Mouse (Mus musculus) MEL-GATA-1-ER (cell line): ENCODE measurements around the gene Fbxo8.

Experiments used
- DNase-seq: peaks from one replicate; pipeline ENCODE4 v3.0.0-alpha.2; 2012; ENCODE audit warnings: low read depth; ENCODE audit errors: extremely low read depth

Gene Fbxo8

DNA sequence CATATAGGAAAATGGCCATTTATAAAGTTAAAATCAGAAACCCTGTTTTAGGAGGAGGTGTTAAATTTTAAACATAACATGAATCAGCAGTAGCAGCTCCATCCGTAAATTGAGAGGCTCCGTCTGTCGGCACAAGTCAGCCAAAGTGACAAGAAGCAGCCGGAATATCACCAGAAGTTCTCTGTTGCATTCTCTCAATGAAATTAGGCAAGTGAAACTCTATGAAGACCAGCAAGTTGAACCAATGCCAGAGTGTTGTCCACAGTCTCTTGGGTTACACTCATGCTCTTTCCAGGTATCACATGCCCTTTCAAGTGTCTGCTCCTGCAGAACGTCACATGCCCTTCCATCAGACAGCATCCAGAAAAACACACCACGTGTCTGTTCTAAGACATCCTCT is 60.8 kb downstream of the Fbxo8 start:
- DNase-seq: no peak

DNA sequence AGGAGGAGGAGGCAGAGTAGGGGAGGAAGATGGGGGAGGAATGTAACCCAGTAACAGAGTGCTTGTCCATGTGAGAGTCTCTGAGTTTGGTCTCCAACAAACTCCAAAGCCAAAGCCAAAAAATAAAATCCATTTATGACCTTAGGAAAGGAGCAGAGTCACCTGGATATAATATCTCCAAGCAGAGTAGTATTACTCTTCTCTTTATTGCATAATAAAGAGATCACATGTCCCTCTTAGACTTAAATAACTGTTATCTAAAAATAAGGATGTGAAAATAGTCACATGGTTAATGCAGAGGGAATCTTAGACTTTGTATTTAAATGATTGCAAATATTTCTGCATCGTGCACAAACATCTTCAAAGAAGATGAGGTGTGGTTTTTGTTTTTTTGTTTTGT is 63.3 kb downstream of the Fbxo8 start:
- DNase-seq: no peak

DNA sequence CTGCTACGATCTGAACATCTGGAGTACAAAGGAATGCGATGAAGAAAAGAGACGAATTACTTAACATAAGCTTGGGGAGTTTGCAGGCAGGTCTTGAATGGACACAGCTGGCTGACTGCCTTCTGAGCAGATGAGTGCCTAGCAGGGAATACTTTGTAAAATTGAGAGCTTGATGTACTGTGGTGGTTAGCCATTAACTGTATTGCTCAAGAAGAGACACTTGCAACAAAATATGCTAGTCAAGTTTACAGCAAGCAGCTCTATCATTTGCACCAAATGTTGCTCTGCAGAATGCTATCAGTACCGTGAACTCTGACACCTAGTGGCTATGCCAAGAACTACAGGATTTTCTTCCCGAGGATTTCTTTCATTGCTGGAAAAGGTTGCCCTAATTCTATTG is 64.1 kb downstream of the Fbxo8 start:
- peak; percentile 43 for DNase-seq

DNA sequence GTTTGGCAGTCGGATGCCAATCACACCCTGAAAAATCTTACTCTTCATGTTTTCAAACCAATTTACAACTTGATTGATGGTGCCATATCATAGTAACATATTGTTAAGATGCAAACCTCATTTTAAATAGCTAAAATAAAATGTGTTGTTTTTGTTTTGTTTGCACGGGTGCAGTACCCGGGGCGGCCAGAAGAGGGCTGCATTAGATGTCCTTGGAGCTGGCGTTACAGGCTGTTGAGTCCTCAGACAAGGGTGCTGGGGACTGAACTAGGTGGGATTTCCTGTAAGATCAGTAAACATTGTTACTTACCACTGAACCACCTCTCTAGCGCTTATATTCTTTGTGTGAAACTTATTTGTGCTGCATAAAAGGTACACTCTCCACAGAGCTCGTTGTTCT is 65.4 kb downstream of the Fbxo8 start:
- DNase-seq: peak; percentile 32

DNA sequence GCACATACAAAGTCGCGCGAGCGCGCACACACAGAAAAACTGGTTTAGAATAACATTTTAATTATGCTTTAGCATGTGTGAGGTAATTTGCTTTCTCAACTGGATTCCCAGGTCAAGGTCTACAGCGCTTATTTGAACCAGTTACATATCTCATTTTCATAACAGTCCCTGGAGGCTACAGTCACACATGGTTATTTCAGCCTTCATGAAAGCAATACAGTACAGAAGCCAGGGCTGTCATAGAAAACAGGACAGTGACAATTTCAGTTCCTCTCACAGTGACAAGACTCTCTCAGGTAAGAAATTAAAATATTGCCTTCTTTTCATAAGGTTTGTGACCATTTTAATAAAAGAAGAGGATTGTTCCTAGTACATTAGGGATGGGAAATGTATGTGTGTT is 66.4 kb downstream of the Fbxo8 start:
- no peak for DNase-seq

DNA sequence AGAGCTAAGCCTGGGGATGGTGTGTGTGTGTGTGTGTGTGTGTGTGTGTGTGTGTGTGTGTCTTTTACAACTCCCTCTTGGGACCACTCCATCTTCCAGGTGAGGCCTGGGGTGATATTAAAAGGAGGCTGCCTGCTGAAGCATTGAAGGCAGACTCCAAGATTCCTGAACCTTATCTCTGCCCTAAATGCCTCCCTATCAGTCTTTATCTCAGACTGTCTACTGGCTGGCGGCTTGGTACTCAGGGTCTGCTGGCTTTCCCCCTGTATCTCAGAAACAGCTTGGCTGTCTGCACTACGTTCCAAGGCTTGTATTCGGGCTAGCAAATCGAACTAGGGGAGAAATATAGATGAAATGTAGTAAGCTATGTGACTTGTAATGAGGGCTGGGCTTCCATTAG is 68.2 kb downstream of the Fbxo8 start:
- DNase-seq: no peak

DNA sequence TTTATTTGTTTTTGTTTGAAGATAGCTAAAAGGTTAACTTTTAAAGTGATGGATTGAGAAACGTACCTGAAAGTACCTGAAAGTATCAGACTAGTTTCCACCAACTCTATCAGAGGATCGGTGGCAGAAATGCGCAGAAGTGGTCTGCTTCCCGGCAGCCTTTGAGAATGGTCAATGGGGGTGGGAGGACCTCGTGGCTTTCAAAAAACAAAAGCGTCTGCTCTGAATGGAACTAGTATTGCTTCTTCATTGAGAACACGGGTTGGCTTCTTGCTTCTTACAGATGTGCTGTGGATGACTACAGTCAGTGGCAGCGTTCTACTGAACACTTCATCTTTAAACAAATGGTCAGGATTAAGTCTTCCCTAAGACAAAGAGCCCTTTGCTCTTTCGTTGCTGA is 68.7 kb downstream of the Fbxo8 start:
- DNase-seq: no peak

DNA sequence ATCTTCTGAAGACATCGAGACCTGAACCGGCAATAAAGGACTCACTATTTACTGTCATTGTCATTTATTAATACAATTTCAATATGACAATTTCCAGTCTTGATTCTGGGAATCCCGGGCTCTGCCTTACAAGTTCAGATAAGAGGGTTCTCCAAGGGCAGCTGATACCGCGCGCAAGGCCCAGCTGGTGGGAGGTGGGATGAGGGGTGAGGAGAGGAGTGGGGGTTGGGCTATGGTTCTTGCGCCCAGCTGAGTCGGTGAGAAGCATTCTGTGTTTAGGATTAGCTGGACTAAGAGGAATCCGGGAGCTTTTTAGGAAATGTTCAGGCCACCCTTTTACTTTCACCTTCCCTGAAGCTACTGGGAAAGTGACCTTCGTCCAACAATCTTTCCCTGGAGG is 69.8 kb downstream of the Fbxo8 start:
- DNase-seq: no peak

DNA sequence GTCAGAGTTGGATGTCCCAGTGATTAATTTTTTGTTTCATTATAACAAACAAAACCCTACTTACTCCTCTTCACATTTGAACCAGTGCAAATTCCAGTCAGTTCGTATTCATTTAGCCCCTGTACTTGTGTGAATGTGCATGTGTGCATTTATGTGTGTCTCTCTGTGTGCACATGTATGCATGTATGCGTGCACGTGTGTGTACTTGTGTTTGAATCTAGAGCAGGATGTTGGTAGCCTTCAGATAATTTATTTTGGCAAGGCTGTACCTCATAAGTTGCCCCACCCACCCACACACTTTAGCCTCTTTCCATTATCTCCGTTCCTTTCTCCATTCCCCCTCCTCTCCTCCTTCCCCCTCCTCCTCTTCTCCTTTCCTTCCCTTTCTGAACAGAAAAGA is 70.2 kb downstream of the Fbxo8 start:
- no peak for DNase-seq

DNA sequence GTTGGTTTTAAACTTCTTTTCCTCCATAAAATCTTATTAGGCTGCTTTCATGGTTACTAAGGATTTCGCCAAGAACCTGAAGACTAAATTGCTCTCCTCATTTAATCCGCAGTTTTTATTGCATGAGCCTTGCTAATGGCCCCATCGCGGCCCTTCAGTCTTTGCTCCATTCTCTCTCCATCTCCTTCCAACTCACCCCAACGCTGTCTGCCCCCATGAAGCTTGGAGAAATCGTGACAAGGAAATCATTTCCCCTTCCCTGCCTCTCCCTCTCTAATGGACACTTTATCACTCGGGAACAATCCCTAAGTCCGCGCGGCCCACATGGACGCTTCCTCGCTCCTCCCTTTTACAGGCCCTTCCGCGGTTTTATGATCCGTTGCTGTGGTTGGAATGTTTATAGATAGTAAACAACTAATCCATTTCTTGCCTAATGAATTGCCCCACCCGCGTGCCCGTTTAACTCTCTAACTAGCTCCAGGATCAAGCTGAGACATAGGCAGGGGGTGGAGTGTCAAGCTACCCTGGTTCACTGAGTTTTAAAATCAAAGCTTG is 71.7 kb downstream of the Fbxo8 start:
- no peak for DNase-seq

DNA sequence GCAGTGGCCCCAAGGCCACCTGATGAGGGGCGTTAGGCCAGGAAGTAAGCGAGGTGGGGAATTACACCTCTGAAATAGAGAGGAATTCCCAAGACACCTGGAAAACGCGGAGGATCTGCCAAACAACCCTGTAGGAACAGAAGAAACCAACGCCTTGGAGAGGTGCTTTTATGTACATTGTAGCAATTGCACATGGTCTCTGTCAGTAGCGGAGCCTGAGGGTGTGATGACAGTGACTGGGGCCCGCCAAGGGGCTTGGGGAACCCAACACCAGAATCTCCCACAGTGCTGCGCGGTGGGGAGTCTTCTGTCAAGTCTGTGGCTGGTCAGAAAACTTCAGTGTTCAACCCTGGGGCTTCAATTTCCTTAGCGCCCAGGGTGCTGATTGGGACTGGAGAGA is 72.5 kb downstream of the Fbxo8 start:
- no peak for DNase-seq

DNA sequence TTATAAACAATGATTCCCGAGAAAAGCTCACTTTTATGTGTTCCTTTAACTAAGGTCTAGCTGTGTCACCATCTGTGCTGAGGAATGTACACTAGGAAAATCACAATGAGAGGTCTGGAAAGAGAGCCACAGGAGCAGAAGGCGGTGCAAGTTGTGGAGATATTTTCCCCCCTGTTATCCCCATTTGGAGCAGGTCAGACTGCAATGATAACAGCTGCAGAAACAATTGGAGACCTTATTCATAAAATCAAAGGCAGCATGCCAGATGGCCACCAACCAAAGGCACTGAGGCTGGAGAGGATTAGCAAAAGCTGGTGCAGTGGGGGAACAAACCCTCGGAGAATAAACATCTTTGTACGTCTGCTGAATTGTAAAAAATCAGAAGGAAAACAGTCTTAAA is 78.3 kb downstream of the Fbxo8 start:
- DNase-seq: no peak

DNA sequence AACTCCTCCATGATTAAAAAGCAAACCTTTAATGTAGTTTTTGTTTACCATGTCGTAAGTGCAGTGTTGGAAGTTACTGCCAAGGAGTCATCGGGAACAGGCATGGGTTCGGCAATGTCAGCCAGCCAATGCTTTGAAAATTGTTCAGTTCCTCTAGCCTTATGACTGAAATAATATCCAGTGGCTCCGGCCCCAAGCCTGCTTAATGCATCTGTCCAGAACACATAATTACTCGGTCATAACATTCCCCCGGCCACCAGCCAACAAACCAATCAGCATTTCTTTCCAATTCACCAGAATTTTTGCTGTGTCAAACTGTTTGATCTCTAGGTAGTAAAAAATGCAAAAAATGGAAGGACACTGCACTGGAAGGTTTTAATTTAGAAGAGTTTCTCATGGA is 88.4 kb downstream of the Fbxo8 start:
- DNase-seq: no peak
